Mouse (Mus musculus): ENCODE data around the gene Il10ra. TPM values are rescaled to one million over a fixed set of nuclear protein-coding genes. Genes with fewer than 3 reads are reported as not detected.

Il10ra gene
- total and polyA plus RNA-seq, 2 experiments = 2.7 to 2.9 TPM

- peak overlapping the region; percentile 57 for H3K27ac ChIP-seq (replicated peaks; ENCODE audit: insufficient read depth, low read depth, low read length)
- WGBS = 60% methylated on average over 4 of the region's 4 CpGs
- H3K36me3 ChIP-seq (ENCODE audit: control insufficient read depth, insufficient read depth, low read length) = no peaks in the 10 kb centered on the region
Measured at GRCm38 (mm10) chr9:45268079-45268478, 870 bp downstream of the Il10ra start.

GRCm38 (mm10) chr9:45267099-45267498, 1.9 kb downstream of the Il10ra start:
- H3K4me3 ChIP-seq (ENCODE audit: insufficient read depth, low read depth, low read length) = peak overlapping the region; percentile 13
- peak overlapping the region; percentile 48; the same call in 1 of the 2 replicates for H3K27ac ChIP-seq (replicated peaks; ENCODE audit: insufficient read depth, low read depth, low read length)
- TF ChIP-seq CTCF (IDR thresholded peaks at IDR 0.05; ENCODE audit: low read depth, low read length) (no peak), POLR2A (IDR thresholded peaks at IDR 0.05; ENCODE audit: extremely low read depth, insufficient read depth, low read length) (no peak)
- peaks cover 5% of the 10 kb centered on the region; the same call in 1 of the 2 replicates for H3K27me3 ChIP-seq (ENCODE audit: control insufficient read depth, insufficient read depth, low read length)
- 85% methylated on average over 4 of the region's 4 CpGs for WGBS
- DNase-seq (ENCODE audit: extremely low read depth, low read depth, low spot score) = no peak
- H3K9ac ChIP-seq (ENCODE audit: low read depth, low read length) = peak overlapping the region; percentile 25; the same call in 1 of the 2 replicates
- 0 out of 2 replicates have a peak, but pooled peaks cover 2% of the 10 kb centered on the region for H3K79me2 ChIP-seq (ENCODE audit: control insufficient read depth, insufficient read depth, low read length)
- no peaks in the 10 kb centered on the region for H3K36me3 ChIP-seq (ENCODE audit: control insufficient read depth, insufficient read depth, low read length)
- peaks cover 2% of the 10 kb centered on the region; the same call in 1 of the 2 replicates for H3K4me1 ChIP-seq (ENCODE audit: control insufficient read depth, insufficient read depth, low read length)

More at GRCm38 (mm10) chr9:45268079-45268478, 870 bp downstream of the Il10ra start:
- peaks cover 3% of the 10 kb centered on the region; the same call in 1 of the 2 replicates for H3K27me3 ChIP-seq (ENCODE audit: control insufficient read depth, insufficient read depth, low read length)
- peak overlapping the region; percentile 56 for H3K9ac ChIP-seq (ENCODE audit: low read depth, low read length)
- H3K4me3 ChIP-seq (ENCODE audit: insufficient read depth, low read depth, low read length) = peak overlapping the region; percentile 42
- DNase-seq (ENCODE audit: extremely low read depth, low read depth, low spot score) = peak; percentile 23
- H3K4me1 ChIP-seq (ENCODE audit: control insufficient read depth, insufficient read depth, low read length) = peaks cover 2% of the 10 kb centered on the region; the same call in 1 of the 2 replicates
- H3K79me2 ChIP-seq (ENCODE audit: control insufficient read depth, insufficient read depth, low read length) = 0 out of 2 replicates have a peak, but pooled peaks cover 2% of the 10 kb centered on the region
- TF ChIP-seq CTCF (IDR thresholded peaks at IDR 0.05; ENCODE audit: low read depth, low read length) (no peak), POLR2A (IDR thresholded peaks at IDR 0.05; ENCODE audit: extremely low read depth, insufficient read depth, low read length) (no peak)

GRCm38 (mm10) chr9:45261872-45262271, 7.1 kb downstream of the Il10ra start:
- DNase-seq (ENCODE audit: extremely low read depth, low read depth, low spot score) = no peak
- no peak overlapping the region for H3K27ac ChIP-seq (replicated peaks; ENCODE audit: insufficient read depth, low read depth, low read length)
- 86% methylated on average over 5 of the region's 5 CpGs for WGBS
- H3K36me3 ChIP-seq (ENCODE audit: control insufficient read depth, insufficient read depth, low read length) = no peaks in the 10 kb centered on the region
- H3K27me3 ChIP-seq (ENCODE audit: control insufficient read depth, insufficient read depth, low read length) = 0 out of 2 replicates have a peak, but pooled peaks cover 2% of the 10 kb centered on the region
- H3K4me1 ChIP-seq (ENCODE audit: control insufficient read depth, insufficient read depth, low read length) = no peaks in the 10 kb centered on the region
- no peaks in the 10 kb centered on the region for H3K79me2 ChIP-seq (ENCODE audit: control insufficient read depth, insufficient read depth, low read length)
- no peak overlapping the region for H3K9ac ChIP-seq (ENCODE audit: low read depth, low read length)
- TF ChIP-seq CTCF (IDR thresholded peaks at IDR 0.05; ENCODE audit: low read depth, low read length) (no peak), POLR2A (IDR thresholded peaks at IDR 0.05; ENCODE audit: extremely low read depth, insufficient read depth, low read length) (no peak)
- no peak overlapping the region for H3K4me3 ChIP-seq (ENCODE audit: insufficient read depth, low read depth, low read length)

- no peaks in the 10 kb centered on the region for H3K79me2 ChIP-seq (ENCODE audit: control insufficient read depth, insufficient read depth, low read length)
- H3K36me3 ChIP-seq (ENCODE audit: control insufficient read depth, insufficient read depth, low read length) = no peaks in the 10 kb centered on the region
- WGBS = 37% methylated on average over 4 of the region's 4 CpGs
- H3K4me3 ChIP-seq (ENCODE audit: insufficient read depth, low read depth, low read length) = no peak overlapping the region
- TF ChIP-seq CTCF (IDR thresholded peaks at IDR 0.05; ENCODE audit: low read depth, low read length) = no peak
- TF ChIP-seq POLR2A (IDR thresholded peaks at IDR 0.05; ENCODE audit: extremely low read depth, insufficient read depth, low read length) = no peak
- peak; percentile 48 for DNase-seq (ENCODE audit: extremely low read depth, low read depth, low spot score)
- H3K9ac ChIP-seq (ENCODE audit: low read depth, low read length) = no peak overlapping the region
- 0 out of 2 replicates have a peak overlapping the region, but pooled peaks have one; percentile 24 for H3K27ac ChIP-seq (replicated peaks; ENCODE audit: insufficient read depth, low read depth, low read length)
- no peaks in the 10 kb centered on the region for H3K4me1 ChIP-seq (ENCODE audit: control insufficient read depth, insufficient read depth, low read length)
- 0 out of 2 replicates have a peak, but pooled peaks cover 2% of the 10 kb centered on the region for H3K27me3 ChIP-seq (ENCODE audit: control insufficient read depth, insufficient read depth, low read length)
Measured at GRCm38 (mm10) chr9:45261466-45261865, 7.5 kb downstream of the Il10ra start.

- Histone ChIP-seq H3K79me2 (ENCODE audit: control insufficient read depth, insufficient read depth, low read length) (no peaks in the 10 kb centered on the region), H3K9ac (ENCODE audit: low read depth, low read length) (no peak overlapping the region), H3K4me3 (ENCODE audit: insufficient read depth, low read depth, low read length) (no peak overlapping the region), H3K36me3 (ENCODE audit: control insufficient read depth, insufficient read depth, low read length) (no peaks in the 10 kb centered on the region), H3K27ac (replicated peaks; ENCODE audit: insufficient read depth, low read depth, low read length) (no peak overlapping the region), H3K27me3 (ENCODE audit: control insufficient read depth, insufficient read depth, low read length) (0 out of 2 replicates have a peak, but pooled peaks cover 2% of the 10 kb centered on the region), H3K4me1 (ENCODE audit: control insufficient read depth, insufficient read depth, low read length) (no peaks in the 10 kb centered on the region)
- 82% methylated on average over 13 of the region's 13 CpGs for WGBS
- TF ChIP-seq CTCF (IDR thresholded peaks at IDR 0.05; ENCODE audit: low read depth, low read length) = no peak
- no peak for TF ChIP-seq POLR2A (IDR thresholded peaks at IDR 0.05; ENCODE audit: extremely low read depth, insufficient read depth, low read length)
- no peak for DNase-seq (ENCODE audit: extremely low read depth, low read depth, low spot score)
Measured at GRCm38 (mm10) chr9:45259065-45259464, 9.9 kb downstream of the Il10ra start.

- DNase-seq (ENCODE audit: extremely low read depth, low read depth, low spot score) = no peak
- TF ChIP-seq POLR2A (IDR thresholded peaks at IDR 0.05; ENCODE audit: extremely low read depth, insufficient read depth, low read length) (no peak), CTCF (IDR thresholded peaks at IDR 0.05; ENCODE audit: low read depth, low read length) (no peak)
- Histone ChIP-seq H3K27me3 (ENCODE audit: control insufficient read depth, insufficient read depth, low read length) (no peaks in the 10 kb centered on the region), H3K27ac (replicated peaks; ENCODE audit: insufficient read depth, low read depth, low read length) (no peak overlapping the region), H3K79me2 (ENCODE audit: control insufficient read depth, insufficient read depth, low read length) (no peaks in the 10 kb centered on the region), H3K4me1 (ENCODE audit: control insufficient read depth, insufficient read depth, low read length) (no peaks in the 10 kb centered on the region), H3K9ac (ENCODE audit: low read depth, low read length) (no peak overlapping the region), H3K36me3 (ENCODE audit: control insufficient read depth, insufficient read depth, low read length) (no peaks in the 10 kb centered on the region), H3K4me3 (ENCODE audit: insufficient read depth, low read depth, low read length) (no peak overlapping the region)
- 87% methylated on average over 5 of the region's 5 CpGs for WGBS
Measured at GRCm38 (mm10) chr9:45255967-45256366, 13.0 kb downstream of the Il10ra start.
